Mouse (Mus musculus): ENCODE data around the gene Nid1. TPM values are rescaled to one million over a fixed set of nuclear protein-coding genes. Genes with fewer than 3 reads are reported as not detected.
"Not testable (repeated sequence)": the region's sequence is repeated elsewhere in the genome, so short reads cannot be mapped to it uniquely, and the experiment has no call there.

Nid1 gene
- total RNA-seq, 2 experiments from 2014 or later = not detected

DNA sequence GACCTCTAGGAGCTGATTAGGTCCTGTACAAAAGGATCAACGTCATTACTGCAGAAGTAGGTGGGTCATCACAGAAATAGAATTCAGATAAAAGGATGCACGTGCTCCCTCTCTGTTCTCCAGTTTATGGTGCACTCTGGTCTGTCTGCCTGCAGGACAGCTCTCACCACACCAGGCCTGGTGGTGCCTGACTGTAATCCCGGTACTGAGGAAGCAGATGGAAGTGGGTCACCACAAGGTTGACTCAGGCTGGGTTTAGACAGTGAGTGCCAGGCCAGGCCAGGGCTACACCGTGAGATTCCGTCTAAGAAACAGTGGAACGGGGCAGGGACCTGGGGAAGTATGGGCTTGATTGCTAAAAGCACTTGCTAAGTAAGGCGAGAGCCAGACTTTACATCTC, 94.6 kb downstream of the Nid1 start:
- ATAC-seq (replicated peaks; ENCODE audit: low FRiP score, poor library complexity, severe bottlenecking) = no peak

DNA sequence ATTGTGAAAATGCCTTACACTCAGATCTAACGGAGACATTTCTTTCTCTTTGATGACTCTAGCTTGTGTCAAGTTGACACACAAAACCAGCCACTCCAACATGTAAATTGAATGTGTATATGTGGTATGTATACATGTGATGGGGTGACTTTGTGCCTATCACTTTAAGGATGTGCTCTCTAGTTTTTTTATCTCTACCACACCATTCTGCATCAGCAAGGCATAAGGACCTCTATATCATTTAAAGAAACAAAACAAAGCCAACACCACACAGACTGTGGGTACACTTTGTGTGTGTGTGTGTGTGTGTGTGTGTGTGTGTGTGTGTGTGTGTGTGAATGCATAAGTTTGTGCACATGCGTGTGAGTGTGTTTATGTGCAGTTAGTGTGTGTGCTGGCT, 99.2 kb downstream of the Nid1 start:
- no peak for ATAC-seq (replicated peaks; ENCODE audit: low FRiP score, poor library complexity, severe bottlenecking)

DNA sequence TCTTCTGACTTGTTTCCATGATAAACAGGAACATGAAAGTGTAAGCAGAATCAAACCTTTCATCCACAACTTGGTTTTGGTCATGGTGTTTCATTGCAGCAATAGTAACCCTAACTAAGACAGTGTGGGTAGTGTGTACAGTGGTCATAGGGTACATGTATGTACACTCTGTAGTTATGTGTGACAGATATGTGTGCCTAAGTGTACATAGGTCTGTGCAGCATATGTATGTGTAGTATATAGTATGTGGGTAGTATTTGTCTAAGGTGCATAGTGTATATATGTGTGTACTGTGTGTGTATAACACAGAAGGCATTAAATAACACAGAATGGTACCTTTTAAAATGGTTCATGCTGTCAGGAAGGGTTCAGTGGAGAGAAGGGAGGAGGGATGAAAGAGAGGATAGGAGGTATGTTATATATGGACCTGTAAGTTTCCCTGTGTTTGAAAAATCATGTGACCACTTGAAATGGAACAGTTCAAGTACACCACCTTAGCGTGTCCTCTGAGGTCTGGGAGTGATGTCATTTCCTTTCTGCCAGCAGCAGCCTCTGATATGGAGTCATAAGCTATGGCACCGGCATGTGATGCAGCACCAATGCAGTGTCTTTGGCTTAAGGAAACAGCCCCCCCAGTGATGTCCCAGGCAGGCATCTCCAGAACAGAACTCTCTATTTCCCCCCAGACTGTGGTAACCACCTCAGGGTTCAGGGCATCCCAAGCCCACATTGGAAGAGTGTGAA, 100.1 kb downstream of the Nid1 start:
- no peak for ATAC-seq (replicated peaks; ENCODE audit: low FRiP score, poor library complexity, severe bottlenecking)

DNA sequence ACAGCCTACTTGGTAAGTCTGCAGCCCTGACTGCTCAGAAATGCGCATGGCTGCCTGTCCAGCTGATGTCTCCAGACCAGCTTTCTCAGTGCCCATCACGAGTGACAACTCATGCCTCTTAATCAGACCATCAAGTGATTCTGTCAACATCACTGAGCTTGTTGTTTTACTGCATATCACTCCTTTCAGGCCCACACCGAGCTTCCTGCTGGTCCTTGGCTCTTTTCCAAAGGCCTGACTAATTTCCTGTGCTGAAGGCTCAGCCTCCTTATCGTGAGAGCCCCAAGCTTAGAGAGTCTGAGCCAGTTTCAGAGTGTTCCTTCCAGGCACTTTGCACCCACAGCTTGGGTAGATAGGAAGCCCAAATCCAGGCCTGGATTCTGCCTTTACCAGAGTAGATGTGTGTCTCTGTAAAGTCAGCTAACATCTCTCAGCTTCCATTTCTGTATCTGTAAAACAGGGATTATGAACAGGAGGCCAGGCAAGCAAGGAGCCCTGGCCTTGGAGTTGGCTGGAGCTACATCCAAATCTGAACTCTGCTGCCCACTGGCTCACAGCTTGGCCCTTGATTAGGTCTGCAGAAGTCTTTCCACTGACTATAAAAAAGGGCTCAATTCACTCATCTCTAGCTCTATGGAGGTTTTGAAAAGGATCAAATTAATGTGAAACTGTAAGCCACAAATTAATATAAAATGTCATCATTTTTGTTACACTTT, 101.4 kb downstream of the Nid1 start:
- ATAC-seq (replicated peaks; ENCODE audit: low FRiP score, poor library complexity, severe bottlenecking) = no peak

DNA sequence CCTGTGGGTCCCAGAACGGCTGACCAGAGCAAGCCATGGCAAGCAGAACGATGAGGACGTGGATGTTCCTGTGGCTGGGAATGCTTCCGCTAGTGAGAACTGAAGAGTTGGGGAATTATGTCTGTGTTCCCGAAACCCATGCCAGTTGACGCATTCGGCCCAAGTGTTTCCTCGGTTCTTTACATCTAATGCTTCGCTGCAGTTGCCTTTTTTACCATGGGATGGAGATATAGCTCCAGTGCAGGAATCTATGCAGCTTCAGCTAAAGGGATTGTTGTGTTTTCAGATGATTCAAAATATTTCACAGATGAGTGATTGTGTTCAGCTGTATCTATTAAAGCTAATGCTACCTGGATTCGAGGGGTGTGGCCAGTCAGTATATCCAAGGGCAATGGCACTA, 105.7 kb downstream of the Nid1 start:
- not testable (repeated sequence) for ATAC-seq (replicated peaks; ENCODE audit: low FRiP score, poor library complexity, severe bottlenecking)

DNA sequence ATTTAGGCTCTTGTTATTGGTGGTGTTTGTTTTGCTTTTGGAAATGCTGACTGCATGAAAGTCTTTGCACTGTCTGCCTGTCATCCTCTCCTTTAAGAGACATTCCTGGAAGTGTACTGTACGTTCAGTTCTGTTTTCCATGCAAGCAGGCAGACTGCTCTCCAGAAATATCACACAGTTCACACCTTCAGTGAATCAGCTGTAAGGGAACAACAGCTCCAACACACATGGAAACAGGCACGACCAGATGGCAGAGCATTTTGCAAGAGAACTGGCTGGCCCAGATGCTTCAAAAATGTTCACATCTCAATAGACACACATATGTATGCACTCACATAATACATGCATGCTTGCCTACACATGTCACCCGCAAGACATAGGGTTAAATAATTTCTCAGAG, 109.4 kb downstream of the Nid1 start:
- ATAC-seq (replicated peaks; ENCODE audit: low FRiP score, poor library complexity, severe bottlenecking) = no peak

DNA sequence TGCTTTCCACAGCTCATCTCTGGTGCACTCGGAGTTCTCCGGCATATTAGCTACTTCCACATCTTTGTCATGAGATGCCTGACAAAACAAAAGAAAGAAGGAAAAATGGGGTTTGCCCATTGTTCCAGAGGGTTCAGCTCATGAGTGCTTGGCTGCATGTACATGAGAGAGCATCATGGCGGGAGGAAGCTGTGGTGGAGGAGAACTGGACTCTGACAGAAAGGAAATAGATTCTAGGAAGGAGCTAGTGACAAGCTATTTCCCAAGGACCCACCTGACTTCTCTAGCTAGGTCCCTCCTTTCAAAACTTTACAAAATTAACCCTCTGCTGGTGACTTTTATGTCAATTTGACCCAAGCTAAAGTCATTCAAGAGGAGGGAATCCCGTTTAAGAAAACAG, 110.5 kb downstream of the Nid1 start:
- no peak for ATAC-seq (replicated peaks; ENCODE audit: low FRiP score, poor library complexity, severe bottlenecking)

DNA sequence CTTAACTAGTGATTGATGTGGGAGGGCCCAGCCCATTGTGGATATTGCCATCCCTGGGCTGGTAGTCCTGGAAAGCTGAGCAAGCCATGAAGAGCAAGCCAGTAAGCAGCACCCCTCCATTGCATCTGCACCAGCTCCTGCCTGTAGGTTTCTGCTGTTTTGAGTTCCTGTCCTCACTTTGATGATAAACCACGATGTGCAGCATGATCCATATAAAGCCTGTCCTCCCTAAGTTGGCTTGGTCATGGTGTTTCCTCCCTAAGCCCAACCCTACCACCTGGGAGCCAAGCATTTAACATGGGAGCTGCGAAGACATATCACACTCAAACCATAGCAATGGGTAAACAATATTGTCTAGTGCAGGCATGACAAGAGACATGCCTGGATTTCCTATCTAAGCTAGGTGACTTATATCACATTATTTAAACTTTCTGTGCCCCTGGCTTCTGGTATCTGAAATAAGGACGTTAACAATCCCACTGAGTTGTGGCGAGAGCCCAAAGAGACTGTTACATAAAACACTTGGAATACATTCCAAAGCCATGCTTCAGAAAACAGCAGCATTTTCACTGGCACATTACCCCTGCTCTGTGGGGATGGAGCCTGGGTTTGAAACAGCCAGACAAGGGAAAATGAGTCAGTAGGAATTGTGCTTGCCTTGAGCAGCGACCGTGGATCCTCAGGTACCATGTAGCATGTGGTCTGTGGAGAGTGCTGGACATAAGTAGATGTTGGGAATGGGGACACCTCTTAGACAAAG, 111.3 kb downstream of the Nid1 start:
- no peak for ATAC-seq (replicated peaks; ENCODE audit: low FRiP score, poor library complexity, severe bottlenecking)

DNA sequence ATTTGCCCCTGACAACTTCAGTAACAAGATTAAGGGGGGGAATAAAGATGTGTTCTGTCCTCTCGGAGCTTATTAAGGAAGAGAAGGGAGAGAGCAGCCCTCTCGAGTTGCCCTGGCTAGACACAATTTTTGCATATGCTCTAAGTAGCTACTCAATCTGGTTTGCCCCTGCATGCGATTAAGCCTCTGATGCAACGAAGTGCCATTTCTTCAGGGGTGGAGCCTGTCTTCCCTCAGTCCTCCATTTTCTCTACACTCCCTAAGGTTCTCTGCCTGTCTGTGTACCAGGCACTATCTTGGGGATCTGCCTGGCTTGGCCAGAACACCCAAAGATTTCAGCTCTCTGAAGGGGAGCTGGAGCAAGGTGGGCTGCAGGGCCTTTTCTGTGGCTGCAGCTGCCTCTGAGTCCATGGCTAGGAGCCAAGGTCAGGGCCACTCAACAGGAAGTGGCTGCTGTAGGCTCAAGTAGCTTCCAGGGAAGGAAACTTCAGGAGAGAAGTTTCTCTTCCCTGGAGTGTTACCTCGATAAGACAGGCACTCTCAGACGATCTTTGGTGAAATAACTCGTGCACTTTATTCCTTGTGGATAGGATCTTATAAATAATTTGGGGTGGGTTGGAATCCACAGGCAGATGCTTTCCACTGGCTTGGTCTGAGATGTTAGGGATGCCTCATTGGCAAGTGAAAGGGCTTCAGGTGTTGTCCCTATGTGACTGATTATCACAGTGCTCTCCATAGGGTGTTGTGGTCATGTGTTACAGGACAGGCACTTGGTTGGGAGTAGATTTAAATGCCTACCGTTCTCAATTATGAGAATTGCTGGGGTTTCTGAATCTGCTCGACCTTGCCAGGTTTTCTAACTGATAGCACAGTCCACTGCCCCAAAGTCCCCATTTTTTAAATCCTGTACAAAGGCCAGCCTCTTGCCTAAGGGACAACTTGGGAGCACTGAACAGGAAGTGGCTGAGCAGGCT, 112.6 kb downstream of the Nid1 start:
- no peak for ATAC-seq (replicated peaks; ENCODE audit: low FRiP score, poor library complexity, severe bottlenecking)

DNA sequence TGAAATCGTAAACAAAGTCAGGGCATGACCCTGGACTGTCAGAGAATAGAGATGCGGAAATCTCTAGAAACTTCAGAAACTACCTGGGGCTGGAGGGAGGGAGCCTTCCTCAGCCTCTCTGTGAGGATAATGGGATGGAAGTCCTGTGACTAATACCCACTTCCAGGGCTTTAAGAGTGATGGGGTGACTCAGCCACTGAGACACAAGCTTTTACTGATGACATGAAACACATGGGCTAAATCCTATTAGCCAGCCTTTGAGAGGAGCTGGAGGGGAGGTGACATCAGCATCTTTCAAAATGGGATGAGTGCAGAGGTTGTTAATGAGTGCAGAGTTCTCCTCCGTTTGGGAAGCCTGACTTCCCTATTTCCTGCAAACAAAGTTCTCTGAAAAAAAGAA, 114.7 kb downstream of the Nid1 start:
- ATAC-seq (replicated peaks; ENCODE audit: low FRiP score, poor library complexity, severe bottlenecking) = no peak

DNA sequence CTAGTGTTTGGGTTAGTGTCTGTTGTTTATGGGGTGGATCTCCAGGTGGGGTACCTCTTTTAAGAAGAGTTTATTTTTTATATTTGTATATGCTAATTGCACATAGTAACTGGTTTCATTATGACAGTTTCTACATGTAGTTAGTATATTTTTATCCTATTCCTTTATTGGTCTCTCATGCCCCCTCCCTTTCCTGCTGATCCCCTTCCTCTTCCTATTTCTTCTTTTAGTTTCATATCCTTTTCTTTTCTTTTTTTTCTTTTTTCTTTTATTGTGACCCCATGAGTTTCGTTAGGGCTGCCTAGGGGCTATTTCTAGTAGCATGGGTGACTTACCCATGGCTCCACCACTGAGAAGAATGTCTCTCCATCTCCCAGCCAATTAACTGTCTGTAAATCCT, 116.3 kb downstream of the Nid1 start:
- no peak for ATAC-seq (replicated peaks; ENCODE audit: low FRiP score, poor library complexity, severe bottlenecking)

DNA sequence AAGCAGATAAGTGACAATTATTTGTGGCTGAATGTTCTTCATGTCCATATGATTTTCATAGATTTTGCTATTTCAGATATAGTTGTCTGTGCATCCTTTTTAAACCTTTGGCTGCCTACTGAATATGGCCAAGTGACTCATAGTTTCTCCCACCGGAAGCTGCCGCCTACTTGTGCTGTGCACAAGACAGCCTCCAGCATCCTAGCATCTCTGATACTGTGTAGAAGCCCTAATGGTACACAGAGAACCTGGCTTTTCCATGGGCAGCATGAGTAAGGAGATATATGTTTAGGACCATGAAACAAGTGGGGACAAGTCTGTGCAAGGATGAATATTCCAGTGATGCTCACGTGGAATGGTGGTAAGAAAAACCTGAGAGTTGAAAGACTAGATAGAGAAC, 117.8 kb downstream of the Nid1 start:
- ATAC-seq (replicated peaks; ENCODE audit: low FRiP score, poor library complexity, severe bottlenecking) = no peak

DNA sequence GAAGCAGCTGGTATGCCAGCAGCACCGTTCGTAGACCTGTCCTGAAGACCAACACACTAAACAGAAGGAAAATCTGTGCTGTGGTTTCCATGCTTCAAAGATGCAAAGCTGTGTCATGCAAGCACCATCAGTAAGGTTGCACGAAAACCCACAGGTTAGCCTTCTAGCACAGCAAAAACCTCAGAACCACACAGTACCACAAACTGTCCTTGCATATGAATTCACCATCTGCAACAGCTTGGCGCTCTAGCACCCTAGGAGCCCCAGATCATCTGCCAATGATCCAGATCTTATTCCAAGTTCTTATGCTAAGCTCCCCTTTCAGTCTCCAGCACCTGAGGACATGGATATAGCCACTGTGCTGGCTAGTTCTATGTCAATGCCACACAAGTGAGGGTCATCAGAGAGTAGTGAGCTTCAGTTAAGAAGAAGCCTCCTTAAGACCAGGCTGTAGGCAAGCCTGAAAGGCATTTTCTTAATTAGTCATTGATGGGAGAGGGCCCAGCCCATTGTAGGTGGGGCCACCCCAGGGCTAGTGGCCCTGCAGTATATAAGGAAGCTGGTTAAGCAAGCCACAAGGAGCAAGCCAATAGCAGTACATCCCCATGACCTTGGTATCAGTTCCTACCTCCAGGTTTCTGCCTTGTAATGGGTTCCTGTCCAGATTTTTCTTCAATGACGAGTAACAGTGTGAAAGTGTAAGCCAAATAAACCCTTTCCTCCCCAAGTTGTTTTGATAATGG, 119.8 kb downstream of the Nid1 start:
- ATAC-seq (replicated peaks; ENCODE audit: low FRiP score, poor library complexity, severe bottlenecking) = no peak

DNA sequence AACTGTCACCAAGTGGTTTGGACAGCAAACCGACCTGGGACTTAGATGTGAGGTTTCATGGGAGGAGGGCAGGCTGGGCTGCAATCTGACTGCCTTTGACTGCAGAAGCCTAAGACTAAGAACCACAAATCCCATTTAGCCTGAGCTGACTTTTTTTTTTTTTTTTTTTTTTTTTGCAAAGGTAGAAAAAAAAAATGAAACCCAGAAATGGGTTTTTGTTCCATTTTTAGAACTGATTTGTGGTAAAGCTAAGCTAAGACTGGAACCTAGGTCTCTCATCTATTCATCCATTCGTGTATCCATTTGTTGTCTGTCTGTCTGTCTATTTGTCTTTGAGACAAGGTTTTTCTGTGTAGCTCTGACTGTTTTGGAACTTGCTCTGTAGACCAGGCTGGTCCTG, 120.9 kb downstream of the Nid1 start:
- no peak for ATAC-seq (replicated peaks; ENCODE audit: low FRiP score, poor library complexity, severe bottlenecking)

DNA sequence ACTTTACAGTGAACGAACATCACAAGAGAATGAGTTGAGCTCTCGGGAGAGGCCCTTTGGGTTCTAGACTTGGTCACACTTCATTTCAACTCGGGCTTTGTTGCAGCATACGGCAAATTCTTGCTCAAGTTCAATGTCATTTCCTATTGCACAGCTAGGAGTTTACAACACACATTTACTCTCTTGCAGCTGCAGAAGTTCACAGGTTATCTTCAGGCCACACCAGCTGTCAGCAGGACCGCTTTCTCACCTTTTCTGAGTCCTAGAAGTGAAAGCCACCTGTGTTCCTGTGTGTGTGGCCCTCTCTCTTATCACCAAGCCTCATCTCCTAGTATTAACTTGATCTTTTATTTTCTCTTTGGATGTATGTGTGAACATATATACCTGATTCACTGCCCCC, 121.5 kb downstream of the Nid1 start:
- ATAC-seq (replicated peaks; ENCODE audit: low FRiP score, poor library complexity, severe bottlenecking) = no peak

All from erythroid progenitor cell, adult 5-6 weeks (primary cell).